Mouse (Mus musculus) T-helper 2 cell (primary cell): ENCODE results near the gene Hoxa5.

Source experiments
- in situ Hi-C: fragments of 300-600 bp; cut with MboI, MseI; formaldehyde crosslinking; loops from one replicate; pipeline ENCODE4 v1.15.1; 2025; ENCODE audit warnings: high pct_unique_total_duplicates

Gene Hoxa5

DNA sequence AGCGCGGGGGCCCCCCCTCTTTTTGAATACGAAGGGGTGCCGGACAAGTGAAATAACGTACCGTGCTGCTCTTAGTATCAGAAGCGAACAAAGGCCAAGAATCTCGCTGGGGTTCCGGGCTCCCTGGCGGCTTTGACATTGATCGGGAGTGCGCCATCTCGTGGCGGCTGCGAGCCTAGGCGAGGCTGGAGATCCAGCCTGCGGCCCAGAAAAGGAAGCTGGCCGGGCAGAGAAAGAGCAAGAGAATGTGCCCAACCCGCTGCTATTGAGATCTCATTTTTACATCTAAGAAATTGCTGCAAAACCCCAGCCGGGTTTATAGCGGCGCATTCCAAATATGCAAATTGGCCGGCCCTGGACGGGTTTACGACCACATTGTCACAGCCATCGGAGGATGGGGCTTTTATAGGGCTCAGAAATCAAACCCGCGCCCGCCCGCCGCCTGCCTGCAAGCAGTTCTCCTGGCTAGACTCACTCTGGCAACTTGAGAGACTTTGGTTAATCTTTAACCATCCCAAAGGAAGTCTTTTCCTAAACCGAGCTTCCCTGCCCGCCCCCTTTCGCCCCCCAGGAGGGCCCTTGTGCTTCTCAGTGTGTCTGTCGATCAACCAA is 36.1 kb upstream of the Hoxa5 start, which contains the start of gene Hoxa10:
Gene Hoxa10, minus strand, starts transcription at position 466 of the 612 bp plus-strand sequence.
- in situ Hi-C loops, result no loop called here

DNA sequence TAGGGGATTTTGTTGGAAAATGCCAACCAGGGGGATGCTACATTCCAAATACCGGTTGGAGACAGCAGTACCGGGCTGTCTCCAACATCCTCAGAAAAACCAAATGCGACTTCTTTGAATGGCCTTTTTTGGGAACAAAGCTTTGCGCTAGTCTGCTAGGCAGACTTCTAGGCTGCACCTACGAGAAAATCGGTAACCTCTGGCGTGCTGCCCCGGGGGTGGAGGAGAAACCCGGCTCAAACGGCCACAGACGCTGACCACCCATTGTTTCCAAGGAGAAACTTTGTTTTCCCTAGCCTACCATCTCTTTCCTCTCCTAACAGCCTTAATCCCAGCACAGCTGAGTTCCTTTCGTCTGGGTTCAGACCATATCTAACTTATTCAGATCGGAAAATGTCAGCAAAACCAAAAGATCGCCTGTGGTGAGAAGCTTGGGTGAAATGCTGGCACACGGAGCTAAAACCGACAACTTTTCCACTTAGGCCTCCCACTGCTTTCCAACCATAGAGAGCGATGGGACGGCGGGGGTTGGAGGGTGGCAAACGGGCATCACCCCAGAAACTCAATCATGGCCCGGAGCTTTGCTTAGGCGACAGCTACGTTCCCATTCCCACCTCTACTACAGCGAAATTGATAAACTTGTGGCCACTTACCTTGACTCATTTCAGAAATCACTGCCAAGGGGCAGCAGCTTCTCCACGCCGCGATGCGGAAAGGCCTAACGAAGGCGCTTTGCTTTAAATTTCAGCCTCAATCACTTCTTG is 35.4 kb upstream of the Hoxa5 start:
- in situ Hi-C loops, result loop anchor here (10.0 kb wide), 1 partner anchor 1065 kb away; no protein-coding TSS in a partner anchor

DNA sequence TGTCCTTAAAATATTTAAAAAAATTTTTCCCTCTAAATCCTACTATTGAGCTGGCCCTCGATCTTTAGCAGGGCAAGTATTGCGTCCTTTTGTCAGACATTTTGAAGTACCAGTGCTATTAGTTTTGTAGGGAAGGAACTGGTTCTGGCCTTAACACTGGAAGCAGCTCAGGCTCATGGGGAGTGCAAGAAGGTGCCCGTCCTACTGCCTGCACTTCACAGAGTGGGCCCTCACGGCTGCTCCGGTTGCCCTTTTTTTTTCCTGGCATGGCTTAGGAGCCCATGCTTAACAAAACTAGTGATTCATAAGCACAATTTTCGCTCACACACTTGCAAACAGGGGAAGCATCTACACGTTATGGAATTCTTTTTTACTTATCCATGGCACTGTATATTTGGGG is 34.6 kb upstream of the Hoxa5 start:
- in situ Hi-C loops, result loop anchor here (10.0 kb wide), 1 partner anchor 1064 kb away; no protein-coding TSS in a partner anchor

DNA sequence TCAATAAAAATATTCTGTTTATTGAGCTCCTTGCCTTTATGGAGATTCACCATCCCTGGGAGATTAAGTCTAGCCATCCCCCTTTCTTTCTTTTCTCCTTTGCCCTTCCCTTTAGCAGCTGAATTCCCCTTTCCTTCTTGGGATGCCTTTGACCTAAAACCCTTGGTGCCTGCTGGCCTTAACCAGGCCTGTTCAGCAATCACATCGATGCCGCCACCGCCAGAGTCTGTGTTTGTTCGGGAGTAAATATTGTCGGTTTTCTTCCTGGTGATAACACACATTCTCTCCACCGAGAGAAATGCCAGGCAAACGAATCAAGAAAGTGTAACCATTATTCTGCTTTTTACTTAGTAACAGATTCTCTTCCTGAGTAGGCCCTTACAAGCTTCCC is 33.8 kb upstream of the Hoxa5 start:
- in situ Hi-C loops, result loop anchor here (10.0 kb wide), 1 partner anchor 1063 kb away; no protein-coding TSS in a partner anchor

DNA sequence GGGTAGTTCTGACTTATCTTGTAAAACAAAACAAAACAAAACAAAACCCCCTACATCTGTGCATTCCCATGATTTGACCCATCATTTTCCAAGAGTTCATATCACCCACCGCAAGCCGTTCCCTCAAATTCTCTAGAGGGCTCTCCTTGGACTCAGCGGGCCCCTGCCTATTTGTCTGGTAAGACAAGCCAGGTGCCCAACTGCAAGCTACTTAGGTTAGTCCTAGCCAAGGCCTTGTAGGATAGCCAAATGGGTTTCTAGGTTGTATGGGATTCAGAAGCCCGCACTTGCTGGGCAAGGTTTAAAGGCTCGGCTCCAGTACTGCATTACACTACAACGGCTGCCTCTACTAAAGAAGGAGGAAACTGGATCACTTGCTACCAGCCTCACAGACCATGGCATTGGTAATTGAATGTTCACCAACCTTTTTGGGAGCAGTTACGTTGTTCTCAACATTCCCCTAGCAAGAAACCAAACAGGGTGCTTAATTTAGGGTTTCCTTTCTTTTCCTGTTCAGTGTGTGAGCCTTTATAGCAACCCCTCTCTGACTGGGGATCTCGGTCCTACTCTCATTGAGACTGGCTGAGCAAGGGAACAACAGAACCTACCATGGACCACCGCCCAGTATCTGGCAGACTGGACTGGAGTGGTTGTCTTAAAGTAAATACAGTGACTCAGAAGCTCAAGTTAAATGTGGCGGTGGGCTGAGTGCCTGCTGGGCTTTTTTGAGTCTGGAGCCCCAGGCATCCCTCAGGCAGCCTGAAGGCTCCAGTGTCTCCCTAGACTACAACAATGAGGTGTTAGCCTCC is 33.2 kb upstream of the Hoxa5 start:
- in situ Hi-C loops, result loop anchor here (10.0 kb wide), 1 partner anchor 1063 kb away; no protein-coding TSS in a partner anchor

DNA sequence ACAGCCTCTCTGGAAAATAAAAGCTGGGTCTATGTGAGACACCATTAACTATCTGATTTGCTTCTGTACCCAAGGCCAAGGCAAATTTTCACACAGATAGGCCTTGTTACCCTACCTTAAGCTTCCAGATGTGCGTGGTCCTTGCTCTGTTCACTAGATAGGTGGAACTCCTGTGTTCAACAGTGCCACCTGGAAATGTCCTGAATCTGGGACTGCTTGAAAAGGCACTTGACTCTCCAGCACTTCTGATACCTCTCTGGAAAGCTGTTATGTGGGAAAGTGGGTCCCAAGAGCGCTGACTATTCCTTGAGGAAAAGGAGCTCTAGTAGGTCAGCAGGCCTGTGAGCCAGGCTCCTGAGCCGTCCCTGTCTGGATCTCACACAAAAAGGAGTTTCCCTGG is 32.4 kb upstream of the Hoxa5 start:
- in situ Hi-C loops, result loop anchor here (10.0 kb wide), 1 partner anchor 1062 kb away; no protein-coding TSS in a partner anchor

DNA sequence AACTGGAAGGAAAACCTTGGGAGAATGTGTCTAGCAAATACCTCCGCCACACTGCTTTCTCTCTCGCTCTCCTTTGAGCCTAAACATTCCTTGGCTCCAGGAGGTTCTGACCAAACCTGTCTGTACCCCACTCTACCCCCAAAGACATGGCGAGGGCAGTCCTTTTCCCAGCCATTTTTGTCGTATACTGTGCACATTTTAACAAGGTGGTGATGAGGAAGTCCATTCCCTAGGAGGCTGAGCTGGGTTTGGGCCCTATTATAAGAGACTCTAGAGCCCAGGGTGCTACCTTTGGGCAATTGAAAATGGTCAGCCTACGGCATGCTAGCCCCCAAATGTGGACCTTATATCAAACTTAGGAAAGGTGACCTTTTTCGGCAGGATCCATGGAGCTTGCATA is 31.5 kb upstream of the Hoxa5 start:
- in situ Hi-C loops, result loop anchor here (10.0 kb wide), 1 partner anchor 1061 kb away; no protein-coding TSS in a partner anchor

DNA sequence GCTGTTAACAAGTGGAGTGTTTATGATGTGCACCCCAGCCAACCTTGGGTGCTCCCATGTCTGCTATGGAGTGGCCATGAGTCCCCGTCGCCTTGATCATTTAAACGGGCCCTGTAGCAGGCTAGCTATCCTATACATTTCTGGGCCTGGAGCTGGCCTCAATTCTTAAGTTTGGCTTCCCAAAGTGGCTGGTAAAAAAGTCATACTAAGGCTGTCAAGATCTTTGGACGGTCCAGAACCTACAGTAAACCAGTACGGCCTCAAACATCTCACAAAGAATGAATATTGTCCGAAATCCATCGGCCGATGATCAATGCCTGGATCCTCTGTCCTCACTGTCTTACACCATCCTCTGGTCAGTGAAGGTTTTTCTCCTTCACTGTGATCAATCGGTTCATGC is 30.9 kb upstream of the Hoxa5 start:
- in situ Hi-C loops, result loop anchor here (10.0 kb wide), 1 partner anchor 1060 kb away; no protein-coding TSS in a partner anchor

DNA sequence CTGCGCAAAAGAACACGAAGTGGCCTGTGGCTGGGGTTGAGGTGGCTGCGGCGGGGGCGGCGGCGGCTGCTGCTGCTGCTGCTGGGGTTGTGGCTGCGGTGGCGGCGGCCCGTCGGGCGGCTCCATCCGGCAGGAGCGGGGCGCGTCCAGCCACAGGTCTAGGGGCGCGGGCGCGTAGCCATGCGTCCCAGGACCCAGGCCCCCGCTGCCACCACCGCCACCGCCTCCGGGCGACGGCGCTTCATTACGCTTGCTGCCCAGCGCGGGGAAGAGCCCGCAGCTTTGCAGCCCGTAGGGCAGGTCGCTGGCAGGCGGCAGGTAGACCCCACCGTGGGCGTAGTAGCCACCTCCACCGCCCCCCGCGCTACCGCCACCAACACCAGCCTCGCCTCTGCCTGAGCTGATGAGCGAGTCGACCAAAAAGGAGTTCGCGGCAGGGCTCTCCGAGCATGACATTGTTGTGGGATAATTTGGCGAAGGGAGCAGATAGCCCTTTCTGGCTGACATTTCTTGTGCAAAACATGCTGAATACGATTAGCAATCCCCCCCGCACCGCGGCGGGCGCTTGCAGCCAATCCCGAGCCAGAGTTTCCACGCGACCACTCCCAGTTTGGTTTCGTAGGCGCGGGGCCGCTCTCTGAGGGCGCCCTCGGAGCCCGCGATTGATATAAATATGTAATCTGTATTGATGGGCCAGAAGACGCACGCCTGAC is 30.2 kb upstream of the Hoxa5 start:
- in situ Hi-C loops, result loop anchor here (10.0 kb wide), 1 partner anchor 1060 kb away; no protein-coding TSS in a partner anchor

DNA sequence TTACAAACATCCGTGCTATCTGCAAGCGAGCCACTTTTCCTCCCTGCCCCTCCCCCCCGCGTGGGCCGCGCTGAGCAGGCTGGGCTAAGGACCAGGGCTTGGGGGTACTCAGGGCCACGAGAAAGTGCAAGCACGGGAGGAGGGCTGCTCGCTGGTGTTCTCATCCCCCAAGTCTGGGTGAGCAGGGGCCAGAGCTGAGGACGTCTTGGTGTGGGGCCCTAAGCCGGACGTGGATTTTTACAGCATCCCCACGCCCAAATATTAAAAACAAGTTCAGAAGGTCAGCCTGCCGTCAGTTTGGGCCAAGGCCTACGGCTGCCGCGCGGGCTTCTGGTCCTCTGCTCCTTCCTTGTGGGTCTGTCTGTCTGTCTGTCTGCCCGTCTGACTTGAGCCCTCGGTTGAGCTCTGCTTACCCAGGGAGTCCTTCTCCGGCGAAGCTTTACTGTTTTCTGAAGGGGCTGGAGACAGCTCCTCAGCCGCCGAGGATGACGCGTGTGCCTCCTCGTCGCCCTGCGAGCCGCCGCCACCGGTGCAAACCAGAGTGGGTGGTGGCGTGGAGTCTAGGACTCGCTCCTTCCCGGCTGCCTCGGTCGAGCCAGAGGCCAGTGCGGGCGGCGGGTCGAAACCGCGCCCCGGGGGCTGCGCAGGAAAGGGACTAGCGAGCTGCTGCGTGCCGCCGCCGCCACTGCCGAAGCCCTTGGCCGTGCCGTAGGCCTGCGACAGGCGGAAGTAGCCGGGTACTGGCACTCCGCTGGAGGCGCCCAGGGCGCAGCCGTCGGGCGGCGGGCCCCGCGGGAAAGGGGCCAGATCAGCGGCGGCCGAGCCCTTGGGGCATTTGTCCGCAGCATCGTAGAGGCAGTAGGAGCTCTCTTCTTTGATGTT is 29.4 kb upstream of the Hoxa5 start:
- in situ Hi-C loops, result loop anchor here (10.0 kb wide), 1 partner anchor 1059 kb away; no protein-coding TSS in a partner anchor

DNA sequence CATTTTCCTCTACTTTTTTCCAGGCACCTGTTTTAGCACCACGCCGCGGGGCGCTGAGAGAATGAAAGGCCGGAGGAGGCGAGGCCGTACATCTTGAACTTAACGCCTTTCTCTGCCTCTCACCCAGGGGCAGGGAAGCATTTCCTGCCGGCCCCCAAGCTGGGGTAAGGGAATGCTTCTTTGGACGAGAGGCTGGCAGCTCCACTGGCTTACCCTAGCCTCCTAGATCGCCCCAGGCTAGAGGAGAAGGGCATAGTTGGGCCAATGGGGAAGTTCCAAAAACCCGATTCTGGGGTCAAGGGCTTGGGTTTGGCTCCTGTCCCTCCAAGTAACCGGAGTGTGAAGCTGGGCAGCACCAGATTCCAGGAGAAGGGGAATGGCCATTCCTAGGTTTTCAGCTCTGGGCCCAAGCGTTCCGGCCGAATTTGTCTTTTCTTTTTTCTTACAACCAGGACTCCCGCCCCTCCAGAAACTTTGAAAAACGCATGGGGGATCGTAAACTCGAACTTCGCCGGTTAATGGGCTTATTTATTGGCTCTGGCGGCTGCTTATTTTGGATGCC is 28.7 kb upstream of the Hoxa5 start:
- in situ Hi-C loops, result loop anchor here (10.0 kb wide), 1 partner anchor 1058 kb away; no protein-coding TSS in a partner anchor

DNA sequence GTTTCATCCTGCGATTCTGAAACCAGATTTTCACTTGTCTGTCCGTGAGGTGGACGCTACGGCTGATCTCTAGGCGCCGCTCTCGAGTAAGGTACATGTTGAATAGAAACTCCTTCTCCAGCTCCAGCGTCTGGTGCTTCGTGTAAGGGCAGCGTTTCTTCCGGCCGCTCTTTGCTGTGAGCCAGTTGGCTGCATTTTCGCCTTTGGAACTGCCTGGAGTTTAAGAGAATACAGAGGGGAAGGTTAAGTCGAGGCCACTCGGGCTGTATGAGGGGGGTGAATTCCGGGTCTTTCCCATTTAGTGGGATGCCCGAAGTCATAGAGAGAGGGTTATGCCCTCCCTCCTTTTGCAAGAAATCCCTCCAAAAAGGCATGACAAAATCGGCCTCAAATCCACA is 28.2 kb upstream of the Hoxa5 start:
- in situ Hi-C loops, result loop anchor here (10.0 kb wide), 1 partner anchor 1058 kb away; no protein-coding TSS in a partner anchor

DNA sequence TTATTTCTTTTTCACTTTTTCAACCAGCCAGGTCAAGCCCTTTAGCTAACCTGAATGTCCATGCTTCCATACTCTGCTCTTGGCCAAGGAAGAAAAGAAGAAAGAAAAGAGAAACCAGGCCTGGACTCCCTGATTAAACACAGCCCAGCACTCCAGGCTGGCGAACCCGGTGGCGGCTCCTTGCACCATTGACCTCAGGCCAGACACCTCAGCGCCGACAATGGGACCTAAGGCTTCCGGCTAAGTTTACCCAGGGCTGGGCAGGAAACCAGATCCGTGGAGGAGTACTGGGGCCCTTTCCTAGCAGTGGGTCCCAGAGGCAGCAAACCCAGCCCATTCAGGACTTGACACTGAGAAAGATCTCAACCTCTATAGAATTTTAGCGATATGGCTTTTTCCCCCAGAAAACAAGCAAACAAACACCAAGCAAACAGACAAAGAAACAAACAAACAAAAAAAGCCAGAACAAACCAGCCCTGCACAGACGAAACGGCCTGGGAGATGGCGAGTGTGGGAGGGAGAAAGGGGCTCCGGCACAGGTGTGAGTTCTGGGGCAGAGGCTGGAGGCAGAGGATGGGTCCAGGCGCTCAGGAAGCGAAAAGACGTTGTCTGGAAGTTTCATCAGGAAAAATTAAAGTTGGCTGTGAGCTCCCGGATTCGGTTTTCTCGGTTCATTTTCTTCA is 27.6 kb upstream of the Hoxa5 start:
- in situ Hi-C loops, result loop anchor here (10.0 kb wide), 1 partner anchor 1057 kb away; no protein-coding TSS in a partner anchor

DNA sequence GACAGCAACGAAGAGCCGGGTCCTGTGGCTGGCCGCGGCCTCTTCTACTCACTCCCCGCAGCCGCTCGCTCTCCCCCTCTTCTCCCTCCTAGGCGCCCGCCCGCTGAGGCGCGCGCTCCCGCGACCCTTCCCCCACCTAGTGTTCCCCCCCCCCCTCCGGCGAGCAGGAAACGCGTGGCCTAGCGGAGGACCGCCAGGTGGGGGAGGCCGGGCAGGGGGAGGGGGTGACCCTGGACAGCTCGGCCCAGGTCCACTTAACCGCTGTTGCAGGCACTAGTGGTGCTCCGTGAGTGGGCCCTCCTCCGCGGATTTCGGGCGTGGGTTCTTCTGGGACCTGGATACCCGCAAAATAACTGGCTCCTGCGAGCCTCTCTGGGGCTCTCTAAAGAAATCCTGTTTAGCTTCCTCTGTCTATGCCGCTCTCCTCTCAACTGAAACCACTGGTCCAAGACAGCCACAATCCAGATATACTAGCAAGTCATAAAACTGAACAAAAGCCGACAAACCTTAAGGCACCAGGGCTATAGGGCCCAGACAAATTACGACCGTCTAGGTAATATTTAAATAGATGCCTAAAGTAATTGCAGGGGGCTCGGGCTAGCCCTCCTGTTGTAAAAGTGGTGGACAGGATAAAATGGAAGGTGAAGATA is 26.3 kb upstream of the Hoxa5 start, which contains the start of gene Hoxa9:
Gene Hoxa9, minus strand, starts transcription at position 574 of the 650 bp plus-strand sequence.
- in situ Hi-C loops, result loop anchor here (10.0 kb wide), 1 partner anchor 1056 kb away; no protein-coding TSS in a partner anchor

DNA sequence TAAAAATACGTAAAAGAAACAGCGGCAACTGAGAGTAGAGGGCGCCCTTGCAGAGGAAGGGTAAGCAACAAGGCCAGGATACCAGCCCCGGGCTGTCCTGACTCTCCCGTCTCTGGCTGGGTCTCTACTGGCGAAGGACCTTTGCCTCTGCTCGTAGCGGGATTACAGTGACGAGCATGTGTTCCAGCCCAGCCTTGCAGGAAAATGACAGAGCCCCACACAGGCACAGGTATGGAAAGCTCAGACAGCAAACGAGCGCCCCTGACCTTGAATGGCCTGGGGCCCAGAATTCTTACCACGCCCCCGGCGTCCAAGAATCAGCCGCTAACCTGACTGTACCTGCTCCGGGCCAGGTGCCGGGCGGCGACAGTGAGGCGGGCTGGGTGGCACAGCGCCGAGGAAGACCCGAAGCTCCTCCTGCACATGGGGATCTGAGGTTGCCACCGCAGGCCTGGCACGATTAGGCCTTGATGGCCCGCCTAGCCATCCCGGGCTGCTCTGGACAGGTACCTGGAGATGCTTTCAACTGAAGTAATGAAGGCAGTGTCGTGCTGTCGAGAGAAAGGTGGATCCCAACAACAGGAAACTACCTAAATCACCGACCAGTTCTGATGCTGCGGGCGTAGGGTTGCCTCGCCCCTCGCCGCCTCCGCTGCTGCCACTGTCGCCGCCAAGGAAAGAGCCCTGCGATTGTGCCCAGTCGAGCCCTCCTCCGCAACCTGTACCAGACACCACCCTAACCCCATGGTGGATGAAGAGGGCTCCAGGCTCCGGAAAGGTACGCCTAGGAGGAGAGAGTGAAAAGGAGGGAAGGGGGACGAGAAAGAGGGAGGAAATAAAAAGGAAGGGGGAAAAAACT is 25.4 kb upstream of the Hoxa5 start:
- in situ Hi-C loops, result loop anchor here (10.0 kb wide), 2 partner anchors 365 to 1055 kb away; no protein-coding TSS in a partner anchor

DNA sequence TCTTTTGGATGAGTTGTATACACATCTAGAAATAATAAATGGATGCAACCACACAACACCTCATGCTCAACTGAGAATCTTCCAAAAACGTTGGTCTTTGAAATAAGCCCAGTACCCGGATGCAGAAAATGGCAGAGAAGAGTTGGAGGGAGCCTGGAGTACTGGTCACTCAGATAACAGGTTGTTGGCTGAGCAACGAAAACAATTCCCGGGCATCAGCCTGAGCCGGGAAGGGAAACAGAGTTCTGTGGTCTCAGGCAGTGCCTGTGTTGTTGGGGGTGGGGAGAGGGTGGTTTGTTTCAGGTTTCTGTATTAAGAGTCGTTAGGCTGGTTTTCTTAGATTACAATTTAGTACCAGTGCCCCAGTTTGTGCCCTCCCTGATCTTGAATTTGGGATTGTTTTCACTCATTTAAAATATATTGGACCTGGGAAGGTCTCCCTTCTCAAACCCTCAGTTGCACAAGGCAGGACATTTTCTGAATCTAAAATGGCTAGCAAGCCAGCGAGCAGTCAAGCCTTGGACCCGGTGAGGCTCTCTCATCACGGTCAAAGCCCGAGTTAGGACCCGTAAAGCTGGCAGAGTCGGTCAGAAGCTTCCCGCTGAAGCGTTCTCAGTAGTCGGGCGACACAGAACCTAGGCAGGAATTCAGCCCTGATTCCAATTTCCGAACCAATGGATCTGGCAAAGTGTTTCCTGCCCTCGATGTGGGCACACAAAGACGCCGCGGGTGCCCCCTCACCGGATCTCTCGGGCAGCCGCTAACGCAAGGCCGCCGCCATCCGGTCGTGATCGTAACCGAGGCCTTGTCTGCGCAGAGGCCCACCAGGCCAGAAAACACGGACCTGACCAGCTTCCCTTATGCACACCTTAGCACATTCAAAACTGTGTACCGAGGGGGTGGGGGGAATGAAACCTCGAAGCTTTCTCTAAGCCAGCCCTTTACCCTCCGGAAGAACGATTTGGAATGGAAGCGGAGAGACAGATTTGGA is 24.4 kb upstream of the Hoxa5 start:
- in situ Hi-C loops, result loop anchor here (10.0 kb wide), 1 partner anchor 364 kb away; no protein-coding TSS in a partner anchor
